Mouse (Mus musculus): ENCODE measurements at regions not wholly inside any gene's neighbourhood (a gene's known extent, or its start where the extent isn't known, plus 50 kb on each side); places are given as distances from the start of the nearest gene placed in this dataset.

DNA sequence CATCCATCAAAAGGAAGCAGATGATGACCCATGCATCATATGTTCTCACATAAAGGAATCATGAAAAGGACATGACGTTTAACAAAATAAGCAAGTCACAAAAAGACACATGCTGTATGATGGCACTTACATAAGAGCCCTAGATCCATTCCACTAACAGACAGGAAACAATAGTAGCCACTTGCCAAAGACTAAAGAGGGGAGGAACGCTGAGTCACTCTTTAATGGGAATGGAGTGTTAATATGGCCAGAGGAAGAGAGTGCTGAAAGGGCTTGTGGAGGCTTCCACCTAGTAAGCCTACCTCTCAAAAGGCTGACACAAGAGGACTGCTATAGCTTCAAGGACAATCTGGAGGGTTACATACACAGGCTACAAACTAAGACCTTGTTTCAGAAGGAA is 308.2 kb upstream of the Trib2 start:
- intact Hi-C loops (cut with DNase I), result no loop called here
- no peak for DNase-seq (ENCODE audit: low spot score)

DNA sequence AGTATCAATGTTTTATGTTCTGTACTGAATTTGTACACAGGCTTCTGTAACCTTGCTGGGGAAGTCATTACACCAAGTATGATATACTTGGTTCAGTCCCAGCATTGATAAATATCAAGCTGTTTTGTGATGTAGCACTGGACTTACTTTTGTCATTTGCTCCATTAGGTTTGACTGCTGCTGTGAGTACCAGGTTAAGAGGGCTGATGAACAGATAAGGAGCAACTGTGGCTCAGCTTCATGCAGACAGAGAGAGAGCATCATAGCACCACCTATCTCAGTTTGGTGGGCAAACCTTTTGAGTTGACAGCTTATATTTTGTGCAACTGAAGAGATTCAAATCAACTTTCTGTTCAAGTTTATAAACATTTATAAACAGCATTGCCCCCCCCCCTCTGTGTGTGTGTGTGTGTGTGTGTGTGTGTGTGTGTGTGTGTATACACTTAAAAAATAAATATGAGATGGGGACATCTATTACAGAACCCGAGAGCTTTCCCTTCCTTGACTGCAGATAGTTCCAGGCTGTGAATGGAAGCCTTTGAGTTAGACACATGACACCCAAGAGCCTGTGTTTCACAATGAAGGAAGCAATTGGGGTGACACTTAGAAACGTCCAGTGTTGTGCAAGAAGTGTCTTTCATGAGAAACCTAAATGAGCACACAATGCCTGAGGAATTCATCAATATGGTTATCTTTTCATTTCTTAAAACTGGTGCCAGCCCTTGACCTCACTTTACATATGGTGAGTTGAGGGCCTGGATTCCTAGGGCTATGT is 305.8 kb upstream of the Trib2 start:
- intact Hi-C loops (cut with DNase I), result no loop called here
- no peak for DNase-seq (ENCODE audit: low spot score)

DNA sequence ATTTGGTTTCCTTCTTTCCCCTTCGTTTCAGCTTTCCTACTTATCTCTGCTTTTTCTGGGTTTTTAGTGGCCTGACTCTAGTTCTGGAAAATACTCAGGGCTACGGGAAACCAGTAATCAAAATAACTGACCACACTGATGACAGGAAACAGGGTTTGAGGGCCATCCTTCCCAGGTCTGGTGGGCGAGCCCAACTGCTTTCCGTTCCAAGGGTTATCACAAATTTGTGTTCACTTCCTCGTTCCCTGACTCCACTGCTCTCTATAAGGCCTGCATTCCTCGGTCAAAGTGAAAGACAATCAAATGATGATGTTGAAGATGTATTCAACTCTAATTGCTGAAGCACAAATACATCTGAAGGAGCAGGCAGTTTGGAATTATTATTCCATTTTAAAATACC is 305.1 kb upstream of the Trib2 start:
- no peak for DNase-seq (ENCODE audit: low spot score)
- intact Hi-C loops (cut with DNase I), result no loop called here

DNA sequence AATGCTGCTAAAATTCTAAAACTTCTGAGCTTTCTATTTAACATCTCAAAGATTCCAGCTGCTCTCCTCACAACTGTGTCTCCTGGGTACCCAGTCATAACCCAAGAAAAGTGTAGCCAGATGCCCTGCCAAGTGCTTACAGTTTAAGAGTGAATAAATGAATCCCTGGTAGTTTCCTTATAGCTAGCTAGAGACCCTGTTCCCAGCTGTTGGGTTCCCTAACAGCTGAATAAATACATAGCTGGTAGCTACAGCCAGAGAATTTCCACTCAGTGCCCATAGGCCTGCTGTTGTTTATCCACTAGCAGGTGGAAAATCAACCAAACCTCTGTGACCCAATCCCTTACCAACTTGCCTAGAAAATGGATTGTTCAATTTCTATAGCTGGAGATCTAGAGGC is 302.0 kb upstream of the Trib2 start:
- intact Hi-C loops (cut with DNase I), result no loop called here
- DNase-seq (ENCODE audit: low spot score), result no peak

DNA sequence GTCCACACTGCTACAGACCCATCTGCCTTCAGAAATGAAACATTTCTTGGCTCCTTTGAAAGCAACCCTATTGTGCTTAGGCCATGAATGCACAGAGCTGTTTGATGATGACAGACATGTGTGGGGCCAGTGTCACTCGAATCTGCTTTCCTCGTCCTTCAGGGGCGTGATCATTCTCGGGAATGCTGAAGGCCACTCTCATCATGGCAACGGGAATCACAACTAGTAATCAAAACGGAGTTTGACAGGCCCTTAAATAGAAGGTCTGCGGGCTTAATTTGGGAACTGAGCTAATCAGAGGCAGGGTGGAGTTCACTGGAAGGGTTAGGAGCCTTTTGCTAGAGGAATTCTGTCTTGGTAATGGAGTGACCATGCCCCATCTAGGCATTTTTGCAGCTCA is 290.2 kb upstream of the Trib2 start:
- intact Hi-C loops (cut with DNase I), result no loop called here
- DNase-seq (ENCODE audit: low spot score), result no peak

DNA sequence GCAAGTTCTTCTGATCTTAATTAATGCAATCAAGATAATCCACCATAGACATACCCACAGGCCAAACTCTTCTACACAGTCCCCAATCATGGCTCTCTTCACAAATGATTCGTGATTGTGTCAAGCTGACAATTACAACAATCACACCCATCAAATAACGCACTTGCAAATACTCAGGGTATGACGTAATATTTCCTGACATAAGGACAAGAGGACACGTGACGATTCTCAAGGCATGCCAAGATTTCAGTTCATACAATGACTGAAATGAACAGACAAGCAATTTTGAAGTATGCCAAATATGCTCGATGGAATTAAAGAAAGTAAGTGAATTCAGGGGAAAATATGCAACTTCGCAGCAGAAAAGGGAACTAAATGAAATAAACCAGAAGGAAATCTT is 282.1 kb upstream of the Trib2 start:
- DNase-seq (ENCODE audit: low spot score), result no peak
- intact Hi-C loops (cut with DNase I), result no loop called here

DNA sequence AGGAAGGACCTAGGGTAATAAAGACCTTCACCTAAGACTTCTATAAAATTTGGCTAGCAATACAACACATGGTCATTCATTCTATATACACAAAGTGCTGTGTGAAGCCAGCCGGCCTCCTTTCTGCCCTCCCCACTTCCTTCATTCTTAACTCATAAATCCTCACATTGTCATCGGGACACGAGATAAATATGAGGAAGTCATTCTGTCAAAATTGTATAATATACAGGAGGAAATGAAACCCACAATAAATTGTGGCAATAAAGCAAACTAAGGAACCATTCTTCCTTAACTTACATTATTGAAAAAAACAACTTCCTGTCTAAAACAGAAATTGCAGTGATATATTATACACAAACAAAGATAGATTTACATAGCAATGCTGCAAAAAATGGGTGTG is 275.9 kb upstream of the Trib2 start:
- DNase-seq (ENCODE audit: low spot score), result no peak
- intact Hi-C loops (cut with DNase I), result no loop called here

DNA sequence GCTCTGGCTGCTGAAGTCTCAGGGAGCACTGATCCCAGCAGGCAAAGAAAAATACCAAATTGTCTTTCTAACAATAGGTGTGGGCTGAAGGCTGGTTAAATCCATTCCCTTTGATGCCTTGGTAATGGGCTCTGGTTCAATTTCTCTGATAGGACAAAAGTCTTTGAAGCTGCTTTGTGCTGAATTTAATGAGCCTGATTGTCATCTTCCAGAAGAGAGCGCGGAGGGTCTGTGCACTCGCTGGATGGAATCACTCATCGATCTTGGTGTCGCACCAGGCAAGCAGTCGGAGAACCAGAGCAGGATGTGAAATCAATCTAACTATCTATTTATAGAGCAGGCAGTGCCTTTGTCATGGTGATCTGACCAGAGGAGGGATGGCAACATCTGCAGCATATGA is 274.6 kb upstream of the Trib2 start:
- DNase-seq (ENCODE audit: low spot score), result no peak
- intact Hi-C loops (cut with DNase I), result no loop called here

DNA sequence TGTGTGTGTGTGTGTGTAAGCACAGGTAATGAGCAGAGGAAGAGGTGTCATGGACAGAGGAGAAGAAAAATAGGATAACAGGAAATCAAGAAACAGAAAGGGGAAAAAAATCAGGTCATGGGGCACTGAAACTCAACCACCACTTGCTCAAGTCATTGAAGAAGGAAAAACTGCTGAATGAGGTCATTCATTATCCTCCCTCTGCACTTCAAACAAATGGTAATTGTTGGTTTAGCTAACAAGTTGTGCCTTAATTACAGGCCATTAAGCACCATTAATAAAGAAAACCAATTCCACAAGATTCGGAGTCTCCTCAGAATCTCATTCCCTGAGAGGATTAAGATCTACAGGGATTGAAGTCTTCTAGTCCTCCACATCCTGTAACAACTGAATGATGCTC is 266.5 kb upstream of the Trib2 start:
- DNase-seq (ENCODE audit: low spot score), result no peak
- intact Hi-C loops (cut with DNase I), result no loop called here

DNA sequence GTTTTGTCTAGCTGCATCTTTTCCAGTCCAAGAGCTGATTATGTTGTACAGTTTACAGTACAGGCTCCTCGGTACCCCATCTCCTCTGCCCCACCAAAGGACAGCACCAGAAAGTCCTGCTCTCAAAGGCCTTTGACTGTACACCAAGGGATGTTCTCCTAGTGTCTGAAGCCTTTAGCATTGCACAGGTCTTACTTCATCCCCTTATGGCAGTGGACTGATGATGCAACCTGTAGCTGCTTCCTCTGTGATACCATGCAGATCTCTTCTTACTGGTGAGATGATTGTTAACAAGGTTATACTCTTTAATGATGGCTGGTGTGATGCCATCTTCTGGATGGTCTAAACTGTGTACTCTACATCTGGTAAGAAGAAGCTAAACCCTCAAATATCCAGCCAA is 260.5 kb upstream of the Trib2 start:
- no peak for DNase-seq (ENCODE audit: low spot score)
- intact Hi-C loops (cut with DNase I), result no loop called here

DNA sequence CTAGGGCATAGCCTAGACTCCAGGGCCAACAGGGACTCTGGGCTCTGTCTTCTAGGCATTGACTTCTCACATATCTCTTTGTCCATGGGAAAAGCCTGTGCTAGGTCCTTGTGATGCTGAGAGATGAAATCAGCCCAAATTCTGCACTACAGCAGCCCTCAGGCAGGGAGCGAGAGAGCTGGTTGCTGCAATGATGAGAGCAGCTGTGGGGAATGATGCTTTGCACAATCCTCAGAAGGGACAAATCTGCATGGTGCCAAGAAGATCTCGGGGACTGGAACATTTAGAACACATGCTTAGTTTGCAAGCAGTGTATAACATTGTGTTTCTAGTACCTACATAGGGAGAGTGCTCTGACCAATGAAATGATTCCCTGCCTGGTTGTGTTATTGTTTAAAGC is 259.2 kb upstream of the Trib2 start:
- intact Hi-C loops (cut with DNase I), result no loop called here
- DNase-seq (ENCODE audit: low spot score), result no peak

DNA sequence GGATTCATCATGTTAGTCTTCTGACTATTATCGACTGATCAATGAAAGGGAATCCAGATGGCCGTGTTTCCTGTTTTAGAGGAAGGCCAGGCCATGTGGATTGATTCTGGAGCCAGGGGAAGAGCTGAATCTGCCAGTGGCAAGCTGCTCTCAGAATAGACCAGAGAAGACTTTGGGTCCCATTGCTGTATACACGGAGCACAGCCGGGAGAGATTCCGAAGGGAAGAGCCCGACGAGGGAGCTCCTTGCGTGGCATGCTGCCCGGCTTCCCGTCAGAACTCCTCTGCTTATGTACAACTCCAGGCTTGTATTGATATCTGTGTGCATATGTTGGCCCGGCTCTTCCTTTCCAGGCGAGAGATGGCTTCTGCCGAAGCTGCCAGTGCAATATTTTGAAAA is 252.2 kb upstream of the Trib2 start:
- no peak for DNase-seq (ENCODE audit: low spot score)
- intact Hi-C loops (cut with DNase I), result loop anchor here (5.0 kb wide), 1 partner anchor 63 kb away; no protein-coding TSS in a partner anchor

DNA sequence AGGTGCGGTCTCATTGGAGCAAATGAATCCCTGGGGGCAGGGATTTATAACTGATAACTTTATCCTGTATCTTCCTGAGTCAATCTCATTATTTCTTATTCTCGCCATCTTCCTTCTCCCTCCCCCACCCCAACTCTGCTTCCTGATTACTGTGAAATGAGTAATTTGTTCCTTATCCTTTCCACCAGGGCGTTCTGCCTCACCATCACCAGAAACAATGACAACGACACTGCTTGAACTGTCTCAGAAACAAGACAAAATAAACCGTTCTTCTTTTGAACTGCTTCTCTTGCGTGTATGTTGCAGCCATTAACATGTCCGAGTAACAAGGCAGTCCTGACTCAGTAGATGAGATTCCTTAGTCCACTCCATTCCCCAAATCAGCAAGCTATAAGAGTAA is 246.0 kb upstream of the Trib2 start:
- no peak for DNase-seq (ENCODE audit: low spot score)
- intact Hi-C loops (cut with DNase I), result no loop called here

DNA sequence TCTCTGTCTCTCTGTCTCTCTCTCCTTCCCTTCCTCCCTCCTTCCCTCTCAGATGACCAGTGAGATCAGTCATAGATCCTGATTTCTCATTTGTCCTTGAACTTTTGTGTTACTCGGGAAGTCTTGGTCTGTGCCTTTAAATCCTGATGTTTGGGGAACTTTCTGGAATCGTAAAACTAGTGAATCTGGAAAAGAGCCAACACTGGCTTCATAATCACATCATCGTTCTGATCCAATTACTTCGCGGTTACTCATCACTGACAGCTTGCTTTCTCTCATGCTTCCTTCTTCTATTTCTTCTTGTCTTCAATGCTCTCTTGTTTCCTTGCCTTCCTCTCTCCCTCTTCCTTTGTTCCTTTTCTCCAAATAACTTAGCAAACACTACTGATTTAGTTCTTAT is 243.7 kb upstream of the Trib2 start:
- DNase-seq (ENCODE audit: low spot score), result no peak
- intact Hi-C loops (cut with DNase I), result no loop called here

DNA sequence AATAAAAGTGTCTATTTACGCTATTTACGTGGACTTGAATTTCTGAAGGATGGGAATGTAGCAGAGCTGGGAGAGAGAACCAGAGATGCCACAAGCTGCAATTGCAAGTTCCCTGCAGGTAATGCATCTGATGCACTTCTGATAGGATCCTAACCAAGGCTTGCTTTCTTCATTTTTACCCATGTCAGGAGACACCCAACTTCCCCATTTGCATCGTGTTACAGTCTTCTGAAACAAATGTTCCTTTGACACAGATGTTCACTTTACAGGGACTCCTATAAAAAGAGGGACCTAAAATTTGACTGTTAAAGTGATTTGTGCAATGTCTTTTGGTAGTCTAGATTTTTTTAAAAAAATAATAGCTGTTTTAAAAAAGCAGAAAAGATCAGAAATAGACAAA is 241.5 kb upstream of the Trib2 start:
- intact Hi-C loops (cut with DNase I), result no loop called here
- no peak for DNase-seq (ENCODE audit: low spot score)

DNA sequence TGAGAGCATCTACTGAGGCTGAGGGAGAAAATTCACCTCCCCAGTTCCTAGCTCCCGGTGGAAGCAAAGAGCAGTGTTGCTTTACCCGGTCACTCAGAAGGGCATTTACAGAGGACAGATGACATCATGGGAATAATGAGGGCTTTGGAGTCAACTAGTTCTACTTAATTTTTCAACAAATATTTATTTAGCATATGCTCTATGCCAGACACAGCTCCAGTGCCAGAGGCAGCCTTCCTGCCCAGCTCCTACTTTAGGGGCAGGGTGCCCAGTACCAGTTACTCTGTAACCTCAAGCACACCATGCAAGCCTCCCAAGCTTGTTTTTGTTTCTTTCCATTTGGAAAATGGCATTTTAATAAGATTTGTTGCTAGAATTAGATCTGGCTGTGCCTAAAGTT is 240.1 kb upstream of the Trib2 start:
- intact Hi-C loops (cut with DNase I), result no loop called here
- DNase-seq (ENCODE audit: low spot score), result no peak

DNA sequence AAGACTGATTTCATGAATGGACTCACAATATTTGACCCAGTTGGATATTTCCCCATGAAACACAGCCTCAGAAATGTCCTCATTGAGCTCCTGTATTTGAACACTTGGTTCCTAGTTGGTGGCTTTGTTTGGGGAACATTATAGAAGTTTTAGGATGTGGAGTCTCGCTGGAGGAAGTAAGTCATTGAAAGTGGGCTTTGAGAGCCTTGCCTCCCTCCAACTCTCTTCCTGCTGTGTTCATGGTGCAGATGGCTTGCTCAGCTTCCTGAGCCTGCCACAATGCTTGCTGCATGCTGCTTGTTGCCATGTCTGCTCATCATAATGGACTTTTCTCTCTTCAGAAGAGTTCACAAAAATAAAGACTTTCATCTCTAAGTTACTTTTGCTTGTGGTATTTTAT is 239.5 kb upstream of the Trib2 start:
- no peak for DNase-seq (ENCODE audit: low spot score)
- intact Hi-C loops (cut with DNase I), result no loop called here

DNA sequence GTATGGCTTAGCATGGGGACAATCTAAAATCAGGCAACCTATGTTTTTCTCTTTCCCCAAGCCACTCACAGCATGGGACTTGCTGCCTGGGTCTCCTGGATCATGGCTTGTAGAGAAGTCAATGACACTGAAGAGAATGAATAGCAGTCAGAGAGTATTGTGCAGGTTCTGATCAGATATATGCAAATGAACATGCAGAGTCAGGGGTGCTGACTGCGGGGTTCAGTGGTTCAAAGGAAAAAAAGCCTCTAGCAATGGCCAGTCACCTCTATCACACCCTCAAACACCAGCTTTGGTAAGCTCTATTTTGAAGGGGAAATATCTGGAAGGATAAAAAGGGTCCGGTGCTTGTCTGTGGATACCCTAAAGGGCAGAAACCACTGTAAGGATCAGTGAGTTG is 237.9 kb upstream of the Trib2 start:
- intact Hi-C loops (cut with DNase I), result no loop called here
- DNase-seq (ENCODE audit: low spot score), result no peak

DNA sequence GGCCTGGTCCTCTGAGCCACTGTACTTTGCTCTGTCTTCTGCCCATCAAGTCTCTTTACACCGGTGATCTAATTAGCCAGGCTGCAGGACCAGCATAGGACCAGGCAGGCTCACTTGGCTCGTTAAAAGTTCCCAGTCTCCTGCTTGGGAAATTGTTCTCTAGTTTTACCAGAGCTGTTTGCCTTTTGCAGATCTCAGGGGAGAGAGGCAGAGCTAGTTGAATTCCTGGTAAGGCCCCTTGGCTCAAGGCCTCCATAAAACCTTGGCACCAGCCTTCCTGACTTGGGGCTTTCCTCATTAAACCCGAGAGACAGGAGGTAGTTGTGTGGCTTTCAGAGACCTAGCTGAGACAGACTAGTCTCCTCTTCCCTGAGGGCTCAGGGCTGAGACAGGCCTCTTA is 237.0 kb upstream of the Trib2 start:
- intact Hi-C loops (cut with DNase I), result no loop called here
- no peak for DNase-seq (ENCODE audit: low spot score)

DNA sequence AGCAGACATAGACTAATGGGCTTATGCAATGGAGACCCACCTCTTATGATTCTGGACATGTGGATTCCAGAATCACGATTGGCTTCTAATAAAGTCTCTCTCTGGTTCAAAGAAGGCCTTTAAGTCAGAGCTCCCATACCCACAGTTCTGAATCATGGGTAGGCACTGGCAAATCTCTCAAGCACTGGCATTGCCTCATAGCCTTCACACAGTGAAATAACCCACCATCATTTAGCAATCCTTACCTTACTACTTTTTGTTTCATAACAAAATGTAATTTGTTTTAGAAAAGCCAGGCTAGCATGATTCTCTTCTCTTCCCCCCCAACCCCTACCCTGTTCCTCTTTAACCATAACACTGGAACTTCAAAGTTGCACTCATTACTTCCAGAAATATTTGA is 236.3 kb upstream of the Trib2 start:
- intact Hi-C loops (cut with DNase I), result no loop called here
- no peak for DNase-seq (ENCODE audit: low spot score)

DNA sequence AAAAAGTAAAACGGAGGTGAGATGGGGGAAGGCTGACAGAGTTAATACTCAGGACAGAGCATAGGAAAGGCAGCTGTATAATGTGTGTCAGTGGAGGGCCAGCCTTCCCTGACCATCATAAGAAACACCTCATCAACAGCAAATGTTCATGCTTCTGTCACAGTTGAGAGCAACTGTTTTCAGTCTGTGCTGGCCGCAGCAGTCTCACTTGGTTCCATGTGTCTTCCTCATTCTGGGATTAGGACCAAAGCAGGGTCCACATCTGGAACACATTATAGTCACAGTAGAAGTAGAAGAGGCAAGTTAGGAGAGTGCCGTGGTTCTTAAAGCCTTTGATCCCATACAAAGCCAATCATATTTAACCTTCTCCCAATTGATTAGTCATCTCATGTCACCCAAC is 235.6 kb upstream of the Trib2 start:
- DNase-seq (ENCODE audit: low spot score), result no peak
- intact Hi-C loops (cut with DNase I), result no loop called here

DNA sequence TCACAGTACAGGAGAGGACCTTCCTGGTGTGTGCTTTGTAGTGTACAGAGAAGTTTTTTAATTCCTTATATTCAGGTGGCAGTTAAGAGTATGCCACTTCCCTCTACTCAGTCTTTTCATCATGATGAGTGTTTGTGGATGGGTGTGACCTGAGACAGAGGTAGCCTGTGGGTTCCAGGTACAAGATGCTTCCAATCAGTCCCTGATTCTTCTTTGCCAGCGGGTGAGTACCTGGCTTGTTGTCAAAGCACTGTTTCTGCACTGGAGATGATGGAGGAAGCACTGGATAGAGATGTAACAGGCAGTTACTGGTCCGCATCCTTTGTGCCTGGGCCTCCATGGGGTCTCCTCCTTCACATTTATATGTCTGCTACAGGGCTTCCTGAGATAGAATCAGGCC is 234.7 kb upstream of the Trib2 start:
- DNase-seq (ENCODE audit: low spot score), result no peak
- intact Hi-C loops (cut with DNase I), result no loop called here

DNA sequence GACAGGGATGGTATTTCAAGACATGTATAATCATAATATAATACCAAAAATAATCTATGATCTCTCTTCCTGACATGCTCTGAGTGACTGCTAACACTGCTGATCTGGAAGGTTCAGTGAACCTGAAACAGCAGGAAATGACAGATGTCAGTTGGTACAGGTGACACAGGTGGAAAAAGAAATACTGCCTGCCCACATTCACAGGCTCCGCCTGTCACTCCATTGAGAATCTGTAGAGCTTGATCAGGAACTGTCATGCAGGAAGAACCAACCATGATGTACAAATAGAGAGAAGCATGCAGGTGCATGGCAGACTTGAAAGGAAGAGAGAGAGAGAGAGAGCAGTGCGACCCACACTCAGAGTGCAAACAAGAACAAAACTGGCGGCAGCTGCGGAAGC is 232.8 kb upstream of the Trib2 start:
- no peak for DNase-seq (ENCODE audit: low spot score)
- intact Hi-C loops (cut with DNase I), result no loop called here
